Mouse (Mus musculus) left cerebral cortex, adult 8-10 months (tissue): ENCODE data around the gene Kcnj15. TPM values are rescaled to one million over a fixed set of nuclear protein-coding genes. Genes with fewer than 3 reads are reported as not detected.

Experiments used
- DNase-seq, 2 experiments: peaks; one replicate each; pipeline ENCODE4 v3.0.0; 2022; ENCODE audit warnings: low spot score in 2 of 2
- total RNA-seq, 4 experiments: library from RNA; stranded (reverse); gene quantifications; 2 replicates each; pipeline ENCODE4 v1.2.4; 2022

Gene Kcnj15
- total RNA-seq, 4 experiments from 2014 or later, result 0.06 to 3.3 (median 1.5) TPM

DNA sequence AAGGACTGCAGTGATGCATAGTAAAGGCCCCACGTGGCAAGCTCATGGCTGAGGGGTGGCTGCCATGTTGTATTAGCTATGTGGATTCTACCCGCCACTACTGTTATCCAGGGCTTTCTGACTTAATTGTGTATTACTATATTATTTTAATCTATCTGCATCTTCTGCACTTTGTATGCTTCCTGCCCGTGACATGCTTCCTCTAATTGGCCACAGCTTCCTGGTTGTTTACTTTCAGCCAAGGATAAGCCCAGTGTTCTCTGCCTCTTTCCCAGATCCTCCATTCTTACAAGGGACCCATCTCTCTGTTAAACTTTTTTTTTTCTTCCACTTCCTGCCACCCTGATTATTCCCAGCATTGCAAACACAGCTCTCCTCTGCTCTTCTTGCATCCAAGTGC is 32.0 kb downstream of the Kcnj15 start:
- DNase-seq, result no peak

DNA sequence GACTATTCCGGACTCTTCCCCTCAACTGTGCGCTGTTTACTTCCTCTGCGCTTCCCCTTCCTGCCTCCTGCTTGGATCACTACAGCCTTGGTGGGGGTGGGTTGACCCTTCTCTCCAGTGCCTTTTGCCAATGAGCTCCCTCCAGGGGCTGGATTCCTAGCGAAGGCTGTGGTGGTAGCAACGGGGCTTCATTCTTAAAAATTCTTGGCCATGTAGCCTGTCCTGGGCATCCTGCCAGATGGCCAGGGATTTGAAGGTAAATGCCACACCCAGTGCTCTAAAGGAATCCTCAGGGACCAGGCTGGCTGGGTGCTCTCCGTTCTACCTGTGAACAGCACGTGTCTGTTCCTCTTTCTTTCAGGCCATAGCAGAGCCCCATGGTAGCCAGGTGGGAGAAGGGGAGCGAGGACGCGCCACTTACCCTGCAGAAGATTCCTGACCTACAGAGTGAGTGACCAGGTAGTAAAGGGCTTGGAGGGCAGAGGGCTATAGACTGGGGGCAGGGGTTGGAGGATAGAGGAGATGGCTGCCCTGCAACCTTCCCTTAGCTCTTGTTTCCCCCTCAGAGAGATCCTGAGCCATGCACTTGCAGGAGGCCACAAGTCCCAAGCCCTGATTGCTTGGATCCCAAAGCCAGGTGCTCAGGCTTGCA is 34.2 kb downstream of the Kcnj15 start:
- DNase-seq, result no peak

DNA sequence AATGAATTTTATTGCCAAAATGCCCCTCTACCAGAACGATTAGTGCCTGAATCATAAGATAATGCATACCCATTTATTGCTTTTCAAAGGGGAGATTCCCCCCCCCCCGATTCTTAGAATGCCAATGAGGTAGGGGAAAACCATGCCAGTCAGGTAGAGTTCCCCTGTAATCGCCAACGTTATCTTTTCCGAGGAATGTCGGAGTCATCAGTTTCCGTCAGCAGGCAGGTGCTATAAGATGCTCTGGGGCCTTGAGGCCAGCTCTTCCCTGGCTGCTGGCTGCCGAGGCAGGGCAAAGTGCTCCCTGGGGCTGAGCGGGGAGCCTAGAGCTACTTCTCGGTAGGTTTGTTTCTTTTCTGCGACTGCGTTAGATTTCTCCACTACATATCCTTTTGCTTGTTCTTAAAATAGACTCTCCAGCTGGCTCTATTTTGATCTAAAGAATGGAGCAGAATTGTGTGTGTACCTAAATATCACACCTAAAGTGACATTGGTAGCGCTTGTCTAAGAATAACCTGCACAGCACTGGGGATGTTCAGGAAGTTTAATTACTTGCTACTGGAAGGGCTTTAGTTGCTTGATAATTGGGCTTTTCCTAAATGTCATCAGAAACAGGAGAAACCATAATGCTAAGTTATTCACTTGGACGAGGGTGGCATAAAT is 35.6 kb downstream of the Kcnj15 start:
- DNase-seq, result no peak

DNA sequence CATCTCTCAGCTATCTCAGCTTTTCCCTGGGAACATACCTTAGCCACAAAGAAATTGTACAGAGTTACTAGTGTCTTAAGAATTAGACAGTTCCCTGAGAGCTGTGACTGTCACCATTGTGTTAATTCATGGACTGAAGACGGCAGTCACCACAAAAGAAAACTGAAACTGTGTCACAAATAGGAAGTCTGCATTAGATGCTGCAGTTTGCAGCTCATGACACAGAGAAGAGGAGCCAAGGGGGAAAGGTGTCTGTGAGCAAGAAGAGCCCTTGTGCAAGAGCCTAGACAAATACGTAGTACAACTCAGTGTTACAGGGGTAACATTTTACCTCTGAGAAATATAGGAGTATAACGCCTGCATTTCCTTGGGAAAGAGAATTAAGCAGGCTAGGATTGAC is 40.3 kb downstream of the Kcnj15 start:
- DNase-seq, result no peak

DNA sequence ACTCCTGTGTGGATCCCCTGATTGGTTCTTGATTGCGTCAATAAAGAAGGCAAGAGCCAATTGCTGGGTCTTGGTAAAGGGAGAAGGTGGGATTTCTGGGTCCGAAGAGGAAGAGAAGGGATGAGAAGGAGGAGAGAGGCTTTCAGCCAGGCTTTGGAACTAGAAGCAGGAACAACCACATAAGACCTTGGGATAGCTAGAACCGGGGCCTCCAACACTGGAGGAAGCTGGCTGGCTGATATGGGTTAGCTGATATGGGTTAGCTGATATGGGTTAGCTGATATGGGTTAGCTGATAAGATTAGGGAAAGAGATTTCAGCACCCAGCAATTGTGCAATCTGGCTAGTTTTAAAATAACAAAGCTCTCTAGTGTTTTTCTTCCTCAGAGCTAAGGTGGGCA is 44.3 kb downstream of the Kcnj15 start:
- DNase-seq, result no peak

DNA sequence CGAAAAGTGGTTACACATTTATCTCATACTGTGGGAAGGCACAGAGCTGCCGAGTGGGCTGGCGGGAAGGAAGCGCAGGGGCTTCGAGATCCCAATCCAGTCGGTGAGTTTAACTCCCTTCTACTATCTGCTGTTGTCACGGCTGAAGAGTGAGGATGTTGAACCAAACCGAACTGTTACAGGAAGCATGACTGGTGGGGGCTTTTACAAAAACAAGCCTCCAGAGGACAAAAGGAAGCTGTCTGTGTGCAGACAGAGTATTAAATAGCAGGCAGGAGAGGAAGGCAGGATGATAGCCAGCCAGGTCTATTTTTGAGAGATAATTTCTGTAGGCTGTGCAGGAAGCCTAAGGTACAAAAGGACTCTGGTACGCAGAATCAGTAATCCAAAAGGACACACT is 46.3 kb downstream of the Kcnj15 start:
- no peak for DNase-seq

DNA sequence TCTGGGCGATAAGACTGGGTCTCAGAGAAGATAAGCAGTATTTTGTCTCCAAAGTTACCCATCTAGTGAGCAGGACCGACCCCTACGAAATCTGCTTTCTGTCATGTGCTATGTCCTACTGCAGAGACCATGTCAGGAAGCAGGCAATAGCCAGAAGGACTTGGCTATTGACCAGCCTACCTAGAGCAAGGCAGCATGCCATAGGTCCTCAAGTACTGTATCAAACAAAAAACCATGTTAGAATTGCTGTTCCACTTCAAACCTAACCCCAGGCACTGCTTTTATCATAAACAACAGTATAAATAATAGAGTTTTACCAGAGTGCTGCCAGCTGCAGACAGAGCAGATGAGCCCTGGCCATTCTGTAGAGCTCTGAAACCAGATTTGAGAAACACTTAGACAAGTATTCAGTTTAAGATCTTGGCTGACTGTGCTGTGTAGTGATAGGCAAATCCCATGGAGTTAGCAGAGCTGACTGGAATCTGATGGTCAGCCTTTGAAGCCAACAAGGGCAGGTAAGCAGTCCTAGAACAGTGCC is 50.5 kb downstream of the Kcnj15 start:
- no peak for DNase-seq

DNA sequence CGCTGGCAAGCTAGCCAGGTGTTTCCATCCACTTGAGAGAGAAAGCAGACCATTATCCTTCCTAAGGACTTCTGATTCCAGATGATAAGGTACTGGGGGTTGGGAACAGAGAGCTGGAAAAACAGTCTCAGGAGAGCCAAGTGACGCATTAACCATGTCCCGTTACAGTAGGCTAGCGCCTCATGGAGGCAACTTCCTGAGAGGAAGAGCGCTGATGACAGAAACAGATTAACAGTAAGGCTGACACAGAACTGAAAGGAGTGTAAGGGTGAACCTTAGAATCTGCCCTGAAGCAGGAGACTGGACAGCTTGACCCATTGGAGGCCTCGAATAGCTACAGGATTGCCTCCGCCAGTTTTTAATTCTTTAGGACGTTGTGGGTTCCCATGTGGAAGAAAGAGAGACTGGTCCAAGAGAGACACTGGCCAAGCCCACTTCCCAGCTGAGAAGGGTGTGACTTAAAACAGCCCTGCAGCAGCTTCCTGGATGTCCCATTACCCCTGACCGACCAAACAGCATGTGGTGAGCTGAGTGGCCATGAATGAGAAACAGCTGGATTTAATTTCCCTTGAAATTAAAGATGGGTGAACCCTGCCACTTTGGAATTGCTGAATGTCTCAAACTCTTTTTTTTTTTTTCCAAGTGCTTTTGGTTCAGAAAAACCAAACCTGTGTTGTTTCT is 64.7 kb downstream of the Kcnj15 start:
- DNase-seq, result no peak

DNA sequence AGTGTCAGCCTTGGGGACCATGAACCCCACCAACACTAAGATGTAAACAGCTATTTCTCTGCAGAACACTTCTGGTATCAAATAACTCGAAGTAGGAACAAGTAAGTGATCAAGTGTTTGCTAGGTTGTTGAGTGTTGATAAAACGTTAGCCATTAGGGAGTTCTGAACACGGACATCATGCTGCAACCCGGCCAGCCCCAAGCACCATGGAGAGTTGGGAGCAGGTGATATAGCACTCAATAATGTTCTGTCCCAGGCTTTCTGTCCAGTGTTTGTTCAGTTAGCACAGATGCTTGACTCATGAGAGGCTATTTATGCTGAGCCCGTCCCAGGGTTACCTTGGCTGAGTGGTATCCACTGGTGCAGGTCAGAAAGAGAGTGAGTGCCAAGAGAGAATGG is 74.8 kb downstream of the Kcnj15 start:
- no peak for DNase-seq

DNA sequence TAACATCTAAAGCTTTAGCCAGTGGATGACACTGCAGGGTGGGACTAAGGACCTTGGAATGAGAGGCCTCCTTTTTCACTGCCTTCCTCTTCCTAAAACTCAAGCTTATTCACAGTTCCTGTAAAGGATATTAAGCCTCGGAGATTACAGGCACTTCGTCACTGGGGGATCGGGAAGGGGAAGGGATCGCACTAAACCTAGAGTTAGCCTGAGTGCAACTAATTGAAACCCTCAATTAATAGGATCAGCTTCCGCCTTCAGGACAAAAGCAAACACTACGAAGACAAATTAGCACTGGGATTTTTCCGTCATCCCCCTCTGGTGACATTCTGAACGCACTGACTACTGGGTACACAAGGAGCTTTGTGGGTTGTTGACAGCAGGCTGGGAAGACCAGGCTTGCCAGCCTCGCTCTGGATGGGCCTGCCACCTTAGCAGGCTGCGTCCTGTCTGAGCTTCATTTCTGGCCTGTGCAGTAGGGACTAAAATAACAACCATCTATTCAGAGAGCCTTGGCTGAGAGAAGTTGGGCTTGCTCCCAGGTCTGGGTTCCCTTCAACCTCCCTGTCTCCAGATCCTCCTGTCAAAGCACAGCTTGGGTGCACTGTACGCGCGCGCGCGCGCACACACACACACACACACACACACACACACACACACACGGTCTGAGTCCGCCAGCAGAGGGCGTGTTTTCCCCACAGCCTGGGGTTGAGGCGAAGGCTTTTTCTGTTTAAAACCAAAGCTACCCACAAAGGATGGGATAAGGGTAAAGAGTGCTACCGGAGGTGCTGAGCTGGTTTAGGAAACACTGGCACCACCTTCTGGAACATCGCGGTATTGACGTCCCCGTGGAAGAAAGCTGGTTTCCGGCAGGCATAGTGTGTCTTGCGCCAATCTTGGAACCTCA is 83.8 kb downstream of the Kcnj15 start:
- peak; percentile 76 to 82 for DNase-seq

DNA sequence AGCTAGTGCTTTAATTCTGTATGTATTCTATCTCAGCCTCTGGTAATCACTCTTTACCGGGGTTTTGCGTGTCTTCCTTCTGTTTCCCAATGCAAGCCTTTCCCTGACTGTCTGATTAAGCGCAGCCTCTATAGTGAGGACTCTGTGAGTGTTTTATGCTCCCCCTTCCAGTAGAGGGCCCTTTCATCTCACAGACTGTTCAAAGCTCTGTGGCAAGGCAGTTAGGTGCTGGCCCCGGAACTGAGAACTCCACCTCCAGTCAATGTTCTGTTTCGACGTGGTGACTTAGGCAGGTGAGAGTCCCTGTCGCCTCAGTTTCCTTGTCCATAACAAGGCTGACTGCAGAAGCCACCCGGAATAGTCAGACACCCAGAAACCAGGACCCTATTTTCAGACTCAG is 84.7 kb downstream of the Kcnj15 start:
- DNase-seq, result no peak

DNA sequence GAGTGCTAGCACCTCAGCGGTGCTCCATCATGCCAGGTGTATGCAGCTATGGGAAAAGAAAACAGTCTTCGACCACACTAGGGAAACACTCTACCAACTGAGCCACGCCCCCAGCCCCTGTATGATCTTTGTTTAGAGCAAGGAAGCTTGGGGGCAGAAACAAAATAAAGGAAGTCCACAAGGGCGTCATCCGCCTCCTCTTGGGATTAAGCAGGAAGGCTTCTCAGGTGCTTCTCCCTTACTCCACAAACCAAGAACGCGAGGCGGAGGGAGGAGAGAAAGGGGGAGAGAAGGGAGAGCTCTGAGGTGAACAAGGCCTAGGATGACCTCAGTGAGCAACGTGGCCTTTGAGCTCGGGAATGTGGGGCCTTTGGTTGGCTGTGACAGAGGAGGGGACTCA is 87.6 kb downstream of the Kcnj15 start:
- DNase-seq, result no peak

DNA sequence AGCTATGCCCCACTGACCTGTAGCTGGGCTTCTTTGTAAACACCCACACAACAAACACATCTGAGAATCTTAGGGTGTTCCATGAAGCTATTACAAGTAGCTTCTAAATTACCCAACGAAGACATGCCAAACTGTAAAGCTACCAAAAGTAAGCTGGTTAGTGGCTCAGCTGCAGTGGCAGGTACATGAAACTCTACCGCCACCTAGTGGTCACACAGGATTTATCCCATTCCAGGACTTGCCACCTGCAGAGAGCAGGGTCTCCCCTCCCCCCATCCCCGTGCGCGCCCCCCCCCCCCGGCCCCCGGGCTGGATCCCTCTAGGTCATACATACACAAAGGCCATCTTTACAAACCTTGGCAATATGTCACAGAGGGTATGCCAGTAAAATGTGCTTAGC is 88.5 kb downstream of the Kcnj15 start:
- DNase-seq, result no peak

DNA sequence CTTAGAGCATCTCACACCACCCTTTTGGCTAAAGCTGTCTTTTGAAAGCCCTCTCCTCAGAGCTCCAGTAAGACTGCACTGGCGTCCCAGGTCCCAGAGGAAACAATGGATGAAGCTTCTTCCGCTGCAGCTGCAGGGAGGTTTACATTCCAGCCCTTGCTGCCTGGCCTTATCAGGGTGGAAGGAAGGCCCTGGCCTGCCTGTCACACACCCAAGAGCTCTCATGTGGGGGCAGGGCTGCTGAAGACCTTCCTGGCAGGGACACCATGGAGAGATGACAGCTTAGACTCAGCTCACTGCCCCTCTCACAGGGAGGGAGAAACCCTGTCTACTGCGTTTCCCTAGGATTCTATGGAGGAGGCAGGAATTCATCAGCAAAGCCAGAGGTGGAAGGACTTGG is 89.8 kb downstream of the Kcnj15 start:
- no peak for DNase-seq

DNA sequence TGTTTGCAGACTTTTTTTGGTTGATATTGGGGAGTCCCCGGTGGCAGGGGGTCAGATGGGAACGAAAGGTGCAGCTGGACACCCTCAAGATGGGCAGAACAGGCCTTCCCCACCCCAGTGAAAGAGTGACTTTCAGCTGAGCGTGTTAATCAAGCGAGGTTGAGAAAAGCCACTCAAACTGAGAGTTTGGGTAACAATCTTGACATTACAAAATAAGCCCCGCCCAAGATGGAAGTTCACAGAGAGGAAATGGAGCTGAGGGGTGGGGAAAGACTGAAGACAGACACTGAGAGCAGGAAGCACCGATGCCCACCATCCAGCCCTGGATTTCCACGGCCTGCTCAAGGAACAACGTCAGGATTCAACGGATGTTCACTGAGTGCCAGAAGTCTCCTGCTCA is 91.2 kb downstream of the Kcnj15 start:
- DNase-seq, result no peak

DNA sequence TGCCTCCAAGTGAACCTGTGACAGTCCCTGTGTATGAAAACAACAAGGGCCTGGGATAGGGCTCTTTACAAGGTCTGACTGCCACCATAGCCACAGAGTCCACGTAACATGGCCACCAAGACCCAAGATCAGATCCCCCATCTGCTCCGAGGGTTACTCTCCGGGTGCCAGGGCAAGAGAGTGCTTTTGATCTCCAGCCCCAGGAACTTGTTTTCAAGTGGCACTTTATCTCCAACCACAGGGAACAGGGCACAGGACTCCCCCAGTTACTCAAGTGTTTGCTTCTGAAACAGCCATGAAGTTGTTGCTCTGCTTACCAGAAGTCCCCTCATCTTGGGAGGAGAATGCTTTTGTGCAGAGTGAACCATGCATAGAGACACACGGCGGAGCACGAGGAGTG is 92.0 kb downstream of the Kcnj15 start:
- no peak for DNase-seq

DNA sequence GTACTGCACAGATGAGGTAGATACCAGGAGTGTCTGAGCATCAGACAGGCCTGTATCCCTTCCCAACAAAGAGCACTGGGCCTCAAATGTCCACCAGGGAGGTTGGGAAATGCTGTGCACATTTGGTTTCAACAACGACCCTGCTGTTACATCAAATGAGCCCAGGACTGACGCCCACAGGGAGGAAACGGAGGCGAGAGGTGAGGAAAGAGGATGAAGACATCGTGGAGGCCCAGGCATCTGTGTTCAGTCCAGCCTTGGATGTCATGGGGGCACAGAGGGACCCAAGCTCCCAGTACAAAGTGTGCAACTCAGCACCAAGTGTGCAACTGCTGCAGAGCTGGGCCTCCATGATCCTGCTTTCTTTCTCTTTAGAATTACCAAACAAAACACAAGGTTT is 92.4 kb downstream of the Kcnj15 start:
- no peak for DNase-seq
